Mouse (Mus musculus): Measurements from ENCODE around the gene Gm37240. TPM values are rescaled to one million over a fixed set of nuclear protein-coding genes. Genes with fewer than 3 reads are reported as not detected.
"Not testable (repeated sequence)": the region's sequence is repeated elsewhere in the genome, so short reads cannot be mapped to it uniquely, and the experiment has no call there.

The Gm37240 gene
- polyA plus RNA-seq, 1 experiment from 2014 or later: 13.4 TPM

DNA sequence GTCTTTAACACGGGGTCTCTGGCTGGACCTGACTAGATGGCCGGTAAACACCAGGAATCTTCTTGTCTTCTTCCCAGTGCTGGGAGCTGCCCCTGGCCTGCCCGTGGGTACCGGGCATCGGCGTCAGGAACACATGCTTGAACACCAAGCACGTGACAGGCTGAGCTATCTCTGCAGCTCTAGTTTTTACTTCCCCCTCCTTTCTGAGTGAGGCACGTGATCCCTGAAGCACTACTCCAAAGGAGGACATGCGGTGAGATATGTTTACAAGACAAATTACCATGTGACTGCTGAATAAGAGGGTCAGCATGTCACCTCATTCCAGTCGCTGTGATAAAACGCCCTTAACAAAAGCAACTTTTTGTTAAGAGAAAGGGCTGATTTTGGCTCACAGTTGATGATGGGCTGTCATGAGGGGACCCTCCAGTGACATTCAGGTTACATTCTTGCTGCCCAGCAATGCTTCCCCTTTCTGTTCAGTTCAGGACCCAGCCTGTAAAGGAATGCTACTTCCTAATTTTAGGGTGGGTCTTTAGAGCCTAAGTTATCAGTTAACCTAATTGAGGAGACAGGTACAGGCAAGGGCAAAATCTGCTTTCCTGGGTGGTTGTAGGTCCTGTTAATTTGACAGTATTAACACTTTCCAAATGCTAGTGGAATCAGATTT, 1003.4 kb downstream of the Gm37240 start:
- Histone ChIP-seq H3K4me3 (ENCODE audit: low read depth, low read length) (no peak overlapping the region), H3K27me3 (replicated peaks; ENCODE audit: control insufficient read depth, insufficient read depth, low read length) (no peaks in the 10 kb centered on the region), H3K4me2 (ENCODE audit: low read depth, low read length) (no peak overlapping the region), H3K9ac (ENCODE audit: low read depth, low read length) (no peak overlapping the region), H3K36me3 (ENCODE audit: control insufficient read depth, insufficient read depth, low read length) (no peaks in the 10 kb centered on the region), H3K4me1 (ENCODE audit: control insufficient read depth, insufficient read depth, low read length) (peaks cover 13% of the 10 kb centered on the region; the same call in 1 of the 2 replicates), H3K27ac (replicated peaks; ENCODE audit: low read depth, low read length) (no peak overlapping the region; the same call in 1 of the 2 replicates), H3K9me3 (ENCODE audit: control insufficient read depth, low read length) (no peaks in the 10 kb centered on the region)
- ATAC-seq (ENCODE audit: low read depth) (no peak), DNase-seq (ENCODE audit: low spot score) (peak; percentile 19)
- WGBS: 42% methylated on average over 11 of the region's 11 CpGs

DNA sequence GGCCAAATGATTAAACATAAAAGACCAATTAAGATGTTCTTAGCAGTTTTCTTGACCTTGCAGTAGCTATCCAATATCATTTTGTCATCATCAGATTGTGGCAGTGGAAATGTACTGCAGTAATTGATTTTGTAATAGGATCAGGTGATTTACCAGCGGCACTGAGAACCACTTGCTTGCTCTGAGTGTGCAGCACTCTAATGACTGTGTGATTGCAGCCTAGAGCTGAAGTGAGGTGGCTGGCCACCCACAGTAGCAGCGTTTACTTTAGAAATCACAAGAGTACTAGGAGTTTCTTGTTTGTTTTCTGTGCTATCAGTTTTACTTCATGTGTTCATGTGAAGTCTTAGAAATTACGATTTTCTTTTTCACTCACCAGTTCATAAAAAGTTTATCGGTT, 1011.1 kb downstream of the Gm37240 start:
- no peak for DNase-seq (ENCODE audit: low spot score)
- no peak overlapping the region for H3K27ac ChIP-seq (replicated peaks; ENCODE audit: low read depth, low read length)
- 70% methylated on average over 4 of the region's 4 CpGs for WGBS
- no peaks in the 10 kb centered on the region for H3K36me3 ChIP-seq (ENCODE audit: control insufficient read depth, insufficient read depth, low read length)
- no peak overlapping the region for H3K9ac ChIP-seq (ENCODE audit: low read depth, low read length)
- H3K4me2 ChIP-seq (ENCODE audit: low read depth, low read length): no peak overlapping the region
- no peak for ATAC-seq (ENCODE audit: low read depth)
- H3K27me3 ChIP-seq (replicated peaks; ENCODE audit: control insufficient read depth, insufficient read depth, low read length): no peaks in the 10 kb centered on the region
- H3K9me3 ChIP-seq (ENCODE audit: control insufficient read depth, low read length): no peaks in the 10 kb centered on the region
- no peaks in the 10 kb centered on the region for H3K4me1 ChIP-seq (ENCODE audit: control insufficient read depth, insufficient read depth, low read length)
- H3K4me3 ChIP-seq (ENCODE audit: low read depth, low read length): no peak overlapping the region

- Histone ChIP-seq H3K4me1 (ENCODE audit: control insufficient read depth, insufficient read depth, low read length) (no peaks in the 10 kb centered on the region), H3K9ac (ENCODE audit: low read depth, low read length) (no peak overlapping the region), H3K9me3 (ENCODE audit: control insufficient read depth, low read length) (no peaks in the 10 kb centered on the region), H3K4me2 (ENCODE audit: low read depth, low read length) (no peak overlapping the region), H3K36me3 (ENCODE audit: control insufficient read depth, insufficient read depth, low read length) (no peaks in the 10 kb centered on the region), H3K27ac (replicated peaks; ENCODE audit: low read depth, low read length) (no peak overlapping the region), H3K27me3 (replicated peaks; ENCODE audit: control insufficient read depth, insufficient read depth, low read length) (no peaks in the 10 kb centered on the region), H3K4me3 (ENCODE audit: low read depth, low read length) (no peak overlapping the region)
- 72% methylated on average over 9 of the region's 9 CpGs for WGBS
- ATAC-seq (ENCODE audit: low read depth): no peak
- no peak for DNase-seq (ENCODE audit: low spot score)
Observed at GRCm38 (mm10) chr3:84875306-84875705, 1012.0 kb downstream of the Gm37240 start.

DNA sequence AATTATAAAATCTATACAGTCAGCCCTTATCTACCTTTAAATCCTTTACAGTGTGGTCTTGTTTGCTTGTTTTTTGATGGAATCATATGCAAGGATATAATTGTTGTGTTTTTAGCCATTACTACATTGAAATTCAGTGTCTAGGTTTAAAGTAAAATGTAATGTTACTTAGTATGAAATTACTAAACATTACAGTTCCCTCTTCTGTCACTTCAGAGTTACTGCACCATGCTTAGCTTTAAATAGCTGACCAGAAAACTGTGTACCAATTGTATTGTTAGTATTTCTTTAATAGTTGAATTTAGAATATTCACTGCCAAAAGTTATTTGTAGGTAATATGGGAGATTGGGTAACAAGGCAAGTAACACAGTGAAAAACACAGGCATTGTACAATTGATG, 1017.2 kb downstream of the Gm37240 start:
- Histone ChIP-seq H3K9me3 (ENCODE audit: control insufficient read depth, low read length) (no peaks in the 10 kb centered on the region), H3K4me3 (ENCODE audit: low read depth, low read length) (no peak overlapping the region), H3K9ac (ENCODE audit: low read depth, low read length) (no peak overlapping the region), H3K4me2 (ENCODE audit: low read depth, low read length) (no peak overlapping the region), H3K27me3 (replicated peaks; ENCODE audit: control insufficient read depth, insufficient read depth, low read length) (no peaks in the 10 kb centered on the region), H3K27ac (replicated peaks; ENCODE audit: low read depth, low read length) (no peak overlapping the region), H3K36me3 (ENCODE audit: control insufficient read depth, insufficient read depth, low read length) (no peaks in the 10 kb centered on the region), H3K4me1 (ENCODE audit: control insufficient read depth, insufficient read depth, low read length) (no peaks in the 10 kb centered on the region)
- ATAC-seq (ENCODE audit: low read depth) (no peak), DNase-seq (ENCODE audit: low spot score) (no peak)

- Histone ChIP-seq H3K27me3 (replicated peaks; ENCODE audit: control insufficient read depth, insufficient read depth, low read length) (no peaks in the 10 kb centered on the region), H3K4me1 (ENCODE audit: control insufficient read depth, insufficient read depth, low read length) (no peaks in the 10 kb centered on the region), H3K4me3 (ENCODE audit: low read depth, low read length) (no peak overlapping the region), H3K9me3 (ENCODE audit: control insufficient read depth, low read length) (no peaks in the 10 kb centered on the region), H3K27ac (replicated peaks; ENCODE audit: low read depth, low read length) (no peak overlapping the region), H3K4me2 (ENCODE audit: low read depth, low read length) (no peak overlapping the region), H3K36me3 (ENCODE audit: control insufficient read depth, insufficient read depth, low read length) (no peaks in the 10 kb centered on the region), H3K9ac (ENCODE audit: low read depth, low read length) (no peak overlapping the region)
- DNase-seq (ENCODE audit: low spot score) (no peak), ATAC-seq (ENCODE audit: low read depth) (no peak)
- 63% methylated on average over 1 of the region's 1 CpGs for WGBS
Observed at GRCm38 (mm10) chr3:84867991-84868390, 1019.3 kb downstream of the Gm37240 start.

- WGBS: 86% methylated on average over 1 of the region's 1 CpGs
- no peaks in the 10 kb centered on the region for H3K27me3 ChIP-seq (replicated peaks; ENCODE audit: control insufficient read depth, insufficient read depth, low read length)
- no peaks in the 10 kb centered on the region for H3K9me3 ChIP-seq (ENCODE audit: control insufficient read depth, low read length)
- DNase-seq (ENCODE audit: low spot score) (no peak), ATAC-seq (ENCODE audit: low read depth) (no peak)
- H3K4me3 ChIP-seq (ENCODE audit: low read depth, low read length): no peak overlapping the region
- H3K27ac ChIP-seq (replicated peaks; ENCODE audit: low read depth, low read length): no peak overlapping the region
- no peak overlapping the region for H3K9ac ChIP-seq (ENCODE audit: low read depth, low read length)
- no peaks in the 10 kb centered on the region for H3K4me1 ChIP-seq (ENCODE audit: control insufficient read depth, insufficient read depth, low read length)
- H3K36me3 ChIP-seq (ENCODE audit: control insufficient read depth, insufficient read depth, low read length): no peaks in the 10 kb centered on the region
- no peak overlapping the region for H3K4me2 ChIP-seq (ENCODE audit: low read depth, low read length)
Observed at GRCm38 (mm10) chr3:84867434-84867975, 1019.8 kb downstream of the Gm37240 start.

GRCm38 (mm10) chr3:84866866-84867265, 1020.5 kb downstream of the Gm37240 start:
- no peak for ATAC-seq (ENCODE audit: low read depth)
- WGBS: 67% methylated on average over 4 of the region's 4 CpGs

DNA sequence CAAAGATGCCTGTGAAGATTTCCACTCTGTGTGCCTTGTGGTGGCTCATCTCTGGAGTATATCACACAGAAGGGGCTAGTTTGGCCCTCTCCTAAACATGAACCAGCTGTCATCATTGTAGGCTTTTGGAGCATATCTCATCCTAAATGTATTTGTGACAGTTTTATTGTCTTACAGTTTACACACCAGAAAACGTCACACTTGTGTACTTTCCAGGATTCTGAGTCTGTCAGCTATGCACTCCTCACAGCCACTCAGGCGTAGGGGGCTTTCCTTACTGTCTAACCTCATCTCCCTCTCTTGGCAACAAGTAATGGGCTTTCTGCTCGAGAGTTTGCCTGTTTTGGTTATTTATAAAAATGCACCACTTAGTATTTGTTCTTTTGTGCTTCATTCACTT, 1021.6 kb downstream of the Gm37240 start:
- no peaks in the 10 kb centered on the region for H3K4me1 ChIP-seq (ENCODE audit: control insufficient read depth, insufficient read depth, low read length)
- H3K4me2 ChIP-seq (ENCODE audit: low read depth, low read length): no peak overlapping the region
- no peaks in the 10 kb centered on the region for H3K36me3 ChIP-seq (ENCODE audit: control insufficient read depth, insufficient read depth, low read length)
- ATAC-seq (ENCODE audit: low read depth) (no peak), DNase-seq (ENCODE audit: low spot score) (no peak)
- no peak overlapping the region for H3K9ac ChIP-seq (ENCODE audit: low read depth, low read length)
- no peaks in the 10 kb centered on the region for H3K27me3 ChIP-seq (replicated peaks; ENCODE audit: control insufficient read depth, insufficient read depth, low read length)
- H3K9me3 ChIP-seq (ENCODE audit: control insufficient read depth, low read length): no peaks in the 10 kb centered on the region
- 80% methylated on average over 3 of the region's 3 CpGs for WGBS
- no peak overlapping the region for H3K4me3 ChIP-seq (ENCODE audit: low read depth, low read length)
- no peak overlapping the region for H3K27ac ChIP-seq (replicated peaks; ENCODE audit: low read depth, low read length)

More at GRCm38 (mm10) chr3:84866866-84867265, 1020.5 kb downstream of the Gm37240 start:
- Histone ChIP-seq H3K9me3 (ENCODE audit: control insufficient read depth, low read length) (no peaks in the 10 kb centered on the region), H3K4me1 (ENCODE audit: control insufficient read depth, insufficient read depth, low read length) (no peaks in the 10 kb centered on the region), H3K36me3 (ENCODE audit: control insufficient read depth, insufficient read depth, low read length) (no peaks in the 10 kb centered on the region), H3K27ac (replicated peaks; ENCODE audit: low read depth, low read length) (no peak overlapping the region), H3K27me3 (replicated peaks; ENCODE audit: control insufficient read depth, insufficient read depth, low read length) (no peaks in the 10 kb centered on the region), H3K4me3 (ENCODE audit: low read depth, low read length) (no peak overlapping the region), H3K9ac (ENCODE audit: low read depth, low read length) (no peak overlapping the region), H3K4me2 (ENCODE audit: low read depth, low read length) (no peak overlapping the region)
- no peak for DNase-seq (ENCODE audit: low spot score)

- H3K4me2 ChIP-seq (ENCODE audit: low read depth, low read length); H3K9ac ChIP-seq (ENCODE audit: low read depth, low read length); H3K4me1 ChIP-seq (ENCODE audit: control insufficient read depth, insufficient read depth, low read length); H3K36me3 ChIP-seq (ENCODE audit: control insufficient read depth, insufficient read depth, low read length); H3K27me3 ChIP-seq (replicated peaks; ENCODE audit: control insufficient read depth, insufficient read depth, low read length); H3K4me3 ChIP-seq (ENCODE audit: low read depth, low read length); ATAC-seq (ENCODE audit: low read depth); DNase-seq (ENCODE audit: low spot score); H3K9me3 ChIP-seq (ENCODE audit: control insufficient read depth, low read length); H3K27ac ChIP-seq (replicated peaks; ENCODE audit: low read depth, low read length): not testable (repeated sequence)
- 92% methylated on average over 3 of the region's 3 CpGs for WGBS
Observed at GRCm38 (mm10) chr3:84861817-84862216, 1025.5 kb downstream of the Gm37240 start.
